Mouse (Mus musculus) adrenal gland, postnatal 10 days (tissue): ENCODE results near the gene Nod2. TPM values are rescaled to one million over a fixed set of nuclear protein-coding genes. Genes with fewer than 3 reads are reported as not detected.
"Not testable (repeated sequence)": the region's sequence is repeated elsewhere in the genome, so short reads cannot be mapped to it uniquely, and the experiment has no call there.

Experiments
- DNase-seq: peaks from one replicate; pipeline ENCODE4 v3.0.0; 2021; ENCODE audit warnings: mixed read lengths
- total RNA-seq, 2 experiments: library from RNA; stranded (reverse); gene quantifications; 2 replicates each; pipeline ENCODE4 v1.2.3; 2021

Nod2 gene
- total RNA-seq, 2 experiments from 2014 or later = 0.94 to 1.1 TPM

DNA sequence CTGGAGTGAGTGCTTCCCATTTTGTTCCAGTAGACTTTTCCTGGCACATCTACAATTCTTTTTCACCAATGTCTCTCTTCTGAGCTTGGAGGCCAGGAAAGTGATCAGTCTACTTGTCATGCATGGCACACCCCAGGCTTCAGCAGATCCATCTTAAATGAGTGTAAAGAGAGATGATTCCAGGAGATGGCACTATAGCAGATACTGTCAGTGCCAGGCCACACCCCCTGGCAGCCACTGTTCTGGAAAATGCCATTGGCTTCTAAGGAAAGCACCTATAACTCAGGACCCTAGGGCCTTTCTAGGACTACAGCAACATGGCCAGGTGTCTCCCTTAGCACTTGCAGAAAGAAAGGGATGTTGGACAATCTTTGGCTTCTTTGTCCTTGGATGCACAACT lies 16.0 kb upstream of the Nod2 start:
- DNase-seq = peak; percentile 49

DNA sequence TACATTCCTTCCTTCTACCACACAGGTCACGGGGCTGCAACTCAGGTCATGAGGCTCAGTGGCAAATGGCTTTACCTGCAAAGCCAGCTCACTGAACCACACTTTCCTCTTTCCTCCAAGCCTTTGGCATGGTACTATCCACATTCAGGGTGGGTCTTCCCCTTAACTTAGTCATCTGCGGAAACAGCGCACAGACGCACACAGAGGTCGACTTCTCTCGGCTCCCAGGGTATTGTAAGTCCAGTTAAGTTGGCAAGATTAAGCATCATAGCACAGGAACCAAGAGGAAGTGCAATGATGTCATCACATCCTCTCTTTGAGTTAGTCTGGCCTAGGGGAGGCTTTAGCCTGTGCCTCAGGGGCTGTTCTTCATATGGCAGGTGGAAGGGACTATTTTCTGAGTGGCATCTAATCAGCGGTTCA lies 13.8 kb upstream of the Nod2 start:
- DNase-seq = no peak

DNA sequence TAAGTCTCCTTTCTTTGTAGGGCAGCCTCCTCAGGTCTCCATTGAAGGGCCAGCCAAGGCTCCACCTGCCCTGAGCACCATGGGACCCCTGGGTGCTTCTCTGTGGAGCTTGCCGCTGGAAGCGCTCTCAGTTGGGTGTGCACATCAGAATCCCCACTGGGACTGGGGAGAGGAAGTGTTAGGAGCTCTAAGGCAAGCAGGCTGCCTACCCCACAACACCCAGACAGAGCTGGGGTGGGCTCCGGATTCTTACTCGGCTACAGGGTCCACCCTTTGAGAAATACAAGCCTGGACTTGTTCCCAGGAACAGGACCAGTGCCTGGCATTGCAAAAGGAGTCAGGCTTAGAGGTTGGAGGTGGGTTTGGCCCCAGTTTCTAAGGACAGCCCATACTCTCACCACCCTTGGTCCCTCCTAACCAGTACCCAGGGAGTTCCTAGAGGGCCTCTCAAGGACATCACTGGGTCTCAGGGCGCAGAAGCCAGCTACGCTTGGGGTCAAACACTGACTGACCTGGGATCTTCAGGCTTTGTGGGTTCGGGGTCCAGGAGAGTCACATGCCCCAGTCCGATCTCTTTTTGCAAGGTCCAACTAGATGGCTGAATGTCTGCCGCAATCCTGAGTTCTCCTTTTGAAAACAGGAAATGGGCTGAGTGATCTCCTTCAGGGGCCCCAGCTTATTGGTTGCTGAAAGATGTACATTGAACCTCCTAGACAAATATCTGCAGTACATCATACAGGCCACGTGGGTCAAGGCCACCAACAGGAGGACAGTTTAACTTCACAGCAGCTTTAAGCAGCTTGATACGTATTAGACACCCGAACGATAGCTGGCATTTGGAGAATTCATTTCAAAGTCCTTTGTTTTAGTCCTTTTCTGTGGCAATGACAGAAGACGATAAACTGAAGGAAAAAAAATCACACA lies 11.4 kb upstream of the Nod2 start, which contains the start of gene Snx20:
Gene Snx20 (minus strand): TSS at position 655 of the 924 bp plus-strand sequence.
- no peak for DNase-seq

DNA sequence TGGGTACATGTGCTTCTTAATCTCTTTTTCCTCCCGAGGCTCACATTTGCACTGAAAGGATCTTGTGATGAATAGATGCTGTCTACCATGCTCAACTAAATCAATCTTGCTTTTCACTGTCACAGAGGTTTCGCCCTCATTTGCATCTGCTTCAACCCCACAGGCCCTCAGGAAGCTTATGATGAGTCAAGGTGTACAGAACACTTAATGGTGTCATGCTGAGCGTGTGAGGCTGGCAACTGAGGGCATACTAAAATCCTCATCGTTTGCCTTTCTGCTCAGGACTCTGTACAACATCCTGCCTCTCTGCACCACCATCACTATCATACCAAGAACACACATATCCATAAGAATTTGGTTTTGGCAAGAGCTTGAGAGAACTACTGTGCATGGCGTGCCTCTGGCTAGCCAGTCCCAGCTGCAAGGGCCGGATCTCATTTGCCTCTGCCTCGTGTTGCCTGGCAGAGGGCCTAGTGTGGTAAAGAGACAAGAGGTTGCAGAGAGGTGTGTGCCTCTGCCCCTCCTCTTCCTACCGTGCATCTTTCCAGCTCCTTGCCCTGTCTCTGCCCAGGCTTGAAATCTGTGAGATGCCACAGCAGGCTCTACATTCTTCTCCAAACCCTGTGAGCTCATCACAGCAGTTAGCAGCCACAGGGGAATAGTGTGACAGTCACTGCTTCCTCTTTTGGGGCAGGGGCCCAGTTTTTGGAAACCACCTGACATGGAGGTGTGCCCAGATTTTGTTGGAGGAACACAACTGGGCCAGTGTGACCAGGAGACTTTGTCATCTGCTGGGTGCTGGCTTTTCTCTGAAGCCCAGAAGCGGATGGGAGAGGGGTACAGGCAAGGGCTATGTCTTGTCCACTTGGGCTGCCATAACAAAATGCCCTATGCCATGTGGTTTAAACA lies 9.8 kb upstream of the Nod2 start:
- no peak for DNase-seq

DNA sequence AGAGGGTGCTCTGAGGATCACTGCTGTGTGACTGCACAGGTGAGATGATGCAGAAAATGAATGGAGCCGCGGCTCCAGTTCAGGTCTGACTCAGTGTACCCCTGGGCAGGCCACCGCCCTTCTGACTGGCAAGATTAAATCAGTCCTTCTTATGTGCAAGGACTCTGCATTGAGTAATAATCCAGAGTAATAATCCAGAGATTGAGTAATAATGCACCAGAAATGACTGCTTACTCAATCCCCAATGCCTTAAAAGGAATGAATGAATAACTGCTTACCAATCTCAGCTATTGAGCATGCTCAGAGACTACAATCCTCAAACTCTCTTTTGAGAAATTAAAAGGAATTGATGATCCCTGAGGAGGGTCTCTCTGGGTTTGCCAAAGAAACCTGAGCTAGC lies 8.2 kb upstream of the Nod2 start:
- DNase-seq = no peak

DNA sequence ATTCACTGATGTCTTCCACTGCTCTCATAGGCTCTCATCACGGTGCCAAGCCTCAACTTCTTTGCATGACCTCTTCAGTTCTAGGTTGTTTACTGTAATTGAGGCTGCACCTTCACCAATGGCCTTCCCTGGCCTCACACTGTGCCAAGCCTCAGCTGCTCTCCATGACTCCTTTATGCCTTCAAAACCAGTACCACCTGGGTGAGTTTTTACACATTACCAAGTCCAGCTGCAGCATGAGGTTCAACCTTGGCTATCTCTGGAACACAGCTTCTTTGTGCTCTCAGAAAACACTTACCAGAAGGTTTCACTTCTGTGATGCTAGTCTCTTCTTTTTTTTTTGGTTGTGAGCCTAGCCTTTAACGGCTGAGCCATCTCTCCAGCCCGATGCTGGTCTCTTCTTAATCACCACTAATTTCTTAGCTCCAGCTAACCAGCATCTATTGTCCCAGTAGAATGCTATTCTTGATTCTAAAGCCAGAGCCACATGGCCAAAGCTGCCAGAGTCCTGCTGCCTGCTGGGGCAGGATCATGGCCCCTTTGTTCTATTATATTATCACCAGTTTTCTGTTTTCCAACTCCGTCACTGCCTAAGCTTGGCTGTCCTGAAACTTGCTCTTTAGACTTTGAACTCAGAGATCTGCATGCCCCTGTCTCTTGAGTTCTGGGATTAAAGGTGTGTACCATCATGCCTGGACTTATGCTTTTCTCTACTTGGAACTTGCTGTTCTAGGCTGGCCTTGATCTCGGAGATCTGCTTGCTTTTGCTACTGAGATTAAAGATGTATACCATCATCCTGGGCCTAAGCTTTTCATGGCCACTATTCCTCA lies 4.2 kb upstream of the Nod2 start:
- DNase-seq = no peak

DNA sequence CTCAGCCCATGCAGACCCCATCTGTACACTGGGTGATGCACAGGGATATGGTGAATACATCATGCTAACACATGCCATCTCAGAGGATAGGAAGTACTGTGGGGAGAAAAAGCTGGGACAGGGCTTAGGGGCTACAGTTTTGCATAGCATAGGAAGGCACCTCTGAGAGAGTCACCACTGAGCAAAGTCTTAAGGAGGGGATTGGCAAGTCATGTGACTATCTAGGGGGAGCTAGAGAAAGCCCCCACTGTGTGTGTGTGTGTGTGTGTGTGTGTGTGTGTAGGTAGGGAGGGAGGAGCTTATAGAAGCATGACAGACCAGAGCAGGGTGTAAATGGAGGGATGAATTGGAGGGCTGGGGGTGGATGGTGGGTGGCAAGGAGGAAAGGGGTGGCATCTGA lies 1.2 kb downstream of the Nod2 start:
- no peak for DNase-seq

DNA sequence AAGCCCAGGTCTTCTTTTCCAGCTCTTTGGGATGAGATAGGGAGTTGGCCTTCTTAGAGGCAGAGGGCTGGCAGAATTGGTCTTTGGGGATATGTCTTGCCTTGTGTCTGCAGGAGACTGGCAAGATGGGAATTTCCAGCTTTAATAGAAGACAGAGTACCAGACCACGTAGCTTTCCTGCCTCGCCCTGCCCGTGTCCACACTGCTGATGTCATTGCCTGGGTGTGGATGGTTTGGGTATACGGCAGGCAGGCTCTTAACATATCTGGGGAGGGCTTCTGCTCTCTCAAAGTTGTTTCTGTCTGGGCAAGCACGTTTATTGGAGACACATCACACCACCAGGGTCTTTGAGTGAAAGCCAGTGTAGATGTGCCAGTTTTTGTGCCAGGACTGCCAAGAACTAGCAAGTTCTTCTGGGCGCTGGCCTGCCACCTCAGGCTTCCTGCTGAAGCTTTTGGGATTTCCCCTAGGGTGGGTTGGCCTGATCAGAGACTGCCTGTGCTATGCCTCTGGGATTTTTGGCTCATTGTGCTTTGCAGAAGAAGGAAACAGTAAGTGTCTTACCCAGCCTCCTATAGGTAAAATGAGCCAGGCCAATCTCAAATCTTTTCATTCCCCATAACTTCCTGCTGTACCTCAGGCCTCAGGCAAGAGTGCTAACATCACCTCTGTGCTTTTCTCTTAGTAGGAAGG lies 3.0 kb downstream of the Nod2 start:
- no peak for DNase-seq

DNA sequence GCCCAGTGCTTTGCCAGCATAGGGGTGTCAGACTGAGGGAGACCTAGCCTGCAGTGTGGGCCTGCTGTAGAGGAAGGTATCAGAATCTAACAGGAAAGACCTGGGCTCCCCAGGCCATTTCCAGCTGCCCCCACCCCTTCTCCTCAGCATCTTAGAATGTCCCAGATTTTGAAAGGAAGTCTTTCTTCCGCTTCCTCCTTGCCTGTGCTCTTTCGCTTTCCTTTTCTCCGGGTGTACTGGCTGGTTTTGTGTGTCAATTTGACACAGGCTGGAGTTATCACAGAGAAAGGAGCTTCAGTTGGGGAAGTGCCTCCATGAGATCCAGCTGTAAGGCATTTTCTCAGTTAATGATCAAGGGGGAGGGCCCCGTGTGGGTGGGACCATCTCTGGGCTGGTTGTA lies 4.0 kb downstream of the Nod2 start:
- DNase-seq = not testable (repeated sequence)

DNA sequence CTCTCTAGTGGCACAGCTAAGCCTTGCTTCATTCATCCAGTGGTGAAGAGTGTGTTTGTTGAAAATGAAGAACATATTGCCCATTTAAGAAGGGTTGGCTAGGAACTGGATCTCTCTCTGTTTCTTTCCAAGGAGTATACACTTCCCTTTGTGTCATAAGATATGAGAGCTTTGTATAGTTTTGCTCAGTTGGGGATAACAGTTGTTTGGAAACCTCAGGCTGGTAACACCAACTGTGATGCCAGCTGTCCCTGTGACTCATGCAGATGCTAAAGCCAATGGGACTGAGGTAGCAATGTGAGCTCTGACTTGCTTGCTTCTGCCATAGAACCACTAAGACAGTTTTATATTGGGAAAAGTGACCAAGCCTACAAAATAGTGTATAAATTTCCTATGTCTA lies 8.2 kb downstream of the Nod2 start:
- no peak for DNase-seq

DNA sequence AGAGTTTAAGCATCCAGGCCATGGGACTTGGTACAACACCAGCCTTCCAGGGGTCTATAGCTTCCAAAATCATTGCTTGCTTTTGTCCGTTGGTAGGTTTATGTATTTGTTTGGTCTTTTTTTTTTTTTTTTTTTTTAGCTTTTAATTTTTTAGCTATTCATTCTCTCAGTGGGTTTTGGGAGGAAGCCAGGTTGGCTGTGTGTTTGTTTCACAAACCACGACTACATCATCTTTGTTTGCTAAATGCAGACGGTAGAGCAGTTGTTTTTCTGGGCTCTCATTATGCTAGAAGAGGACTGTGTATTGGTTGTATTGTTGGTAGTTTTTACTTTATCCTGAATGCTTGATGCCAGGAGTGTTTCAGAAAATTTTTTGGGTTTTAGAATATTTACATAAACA lies 12.8 kb downstream of the Nod2 start:
- no peak for DNase-seq

DNA sequence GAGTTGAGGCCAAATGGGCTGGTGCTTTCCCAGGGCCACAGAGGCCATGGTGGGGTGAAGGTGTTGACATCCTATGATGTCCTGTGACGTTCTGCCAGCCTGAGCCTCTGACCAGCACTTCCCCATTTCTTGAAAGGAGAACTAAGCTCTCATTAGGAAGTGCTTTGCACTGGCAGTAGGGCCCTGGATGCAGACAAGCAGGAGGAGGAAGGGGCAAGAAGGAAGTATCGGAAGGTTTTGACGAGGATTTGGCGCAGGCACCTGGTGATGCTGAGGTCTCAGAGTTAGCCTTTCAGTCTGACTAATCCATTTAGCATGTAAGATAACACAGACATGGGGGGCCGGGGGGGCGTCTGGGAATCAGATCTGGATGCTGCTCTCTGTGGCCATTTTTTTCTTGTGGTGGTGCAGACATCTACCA lies 15.3 kb downstream of the Nod2 start:
- DNase-seq = peak; percentile 7

DNA sequence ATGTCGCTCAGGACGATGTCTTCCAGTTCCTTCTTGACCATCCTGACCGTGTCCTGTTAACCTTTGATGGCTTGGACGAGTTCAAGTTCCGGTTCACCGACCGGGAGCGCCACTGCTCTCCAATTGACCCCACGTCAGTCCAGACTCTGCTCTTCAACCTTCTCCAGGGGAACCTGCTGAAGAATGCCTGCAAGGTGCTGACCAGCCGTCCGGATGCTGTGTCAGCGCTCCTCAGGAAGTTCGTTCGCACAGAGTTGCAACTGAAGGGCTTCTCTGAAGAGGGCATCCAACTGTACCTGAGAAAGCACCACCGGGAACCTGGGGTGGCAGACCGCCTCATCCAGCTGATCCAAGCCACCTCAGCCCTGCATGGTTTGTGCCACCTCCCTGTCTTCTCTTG lies 17.0 kb downstream of the Nod2 start:
- no peak for DNase-seq

DNA sequence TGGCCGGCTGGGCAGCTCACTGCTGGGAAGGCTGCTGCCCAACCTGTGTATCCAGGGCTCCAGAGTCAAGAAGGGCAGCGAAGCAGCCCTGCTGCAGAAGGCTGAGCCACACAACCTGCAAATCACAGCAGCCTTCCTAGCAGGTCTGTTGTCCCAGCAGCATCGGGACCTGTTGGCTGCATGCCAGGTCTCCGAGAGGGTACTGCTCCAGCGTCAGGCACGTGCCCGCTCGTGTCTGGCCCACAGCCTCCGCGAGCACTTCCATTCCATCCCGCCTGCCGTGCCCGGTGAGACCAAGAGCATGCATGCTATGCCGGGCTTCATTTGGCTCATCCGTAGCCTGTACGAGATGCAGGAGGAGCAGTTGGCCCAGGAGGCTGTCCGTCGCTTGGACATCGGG lies 17.8 kb downstream of the Nod2 start:
- DNase-seq = peak; percentile 18

DNA sequence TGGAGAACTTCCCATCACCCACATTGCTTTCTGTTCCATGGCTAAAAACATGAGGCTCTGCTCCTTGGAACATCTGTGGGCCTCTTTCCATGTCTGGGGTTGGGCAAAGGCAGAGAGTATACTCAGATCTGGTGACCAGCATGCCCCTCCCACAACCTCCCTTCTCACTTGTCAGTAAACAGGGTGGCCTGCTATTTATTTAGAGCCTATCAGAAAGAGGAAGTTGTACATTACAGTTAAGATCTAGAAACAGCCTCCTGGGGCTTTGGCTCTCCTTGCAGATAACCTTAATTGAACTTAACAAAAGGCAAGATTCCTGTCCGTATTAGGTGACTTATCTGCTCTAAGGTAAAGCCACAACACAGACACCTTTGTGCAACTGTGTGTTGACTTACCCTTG lies 19.3 kb downstream of the Nod2 start:
- no peak for DNase-seq

DNA sequence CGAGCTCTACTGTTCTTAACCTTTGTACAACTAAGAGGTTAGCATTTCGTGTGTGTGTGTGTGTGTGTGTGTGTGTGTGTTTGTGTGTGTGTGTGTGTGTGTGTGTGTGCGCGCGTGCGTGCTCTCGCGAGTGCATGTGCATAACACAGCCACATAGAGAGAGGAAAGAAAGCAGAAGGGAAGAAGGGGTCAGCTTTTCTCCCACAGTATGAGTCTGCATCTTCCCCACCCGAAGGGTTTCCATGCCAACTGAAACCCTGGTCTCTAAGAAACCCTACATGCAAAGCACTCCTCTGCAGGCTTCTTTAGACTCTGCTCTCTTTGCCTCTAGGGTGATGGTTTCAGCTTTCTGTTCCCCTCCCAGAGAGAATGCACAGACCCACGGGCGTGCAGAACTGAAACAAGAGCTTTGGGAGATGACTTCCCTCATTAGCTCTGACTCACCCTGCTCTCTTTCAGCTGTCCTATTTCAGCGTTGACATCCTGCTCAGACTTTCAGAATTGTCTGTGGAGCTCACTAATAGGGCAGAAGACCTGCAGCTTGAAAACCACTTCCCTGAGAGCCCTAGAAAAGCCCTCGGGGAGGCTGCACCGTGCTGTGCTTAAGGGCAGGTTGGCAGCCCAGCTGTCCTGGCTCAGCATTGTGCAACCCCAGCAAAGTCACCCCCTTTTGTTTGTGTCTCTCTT lies 21.4 kb downstream of the Nod2 start:
- peak; percentile 12 for DNase-seq

DNA sequence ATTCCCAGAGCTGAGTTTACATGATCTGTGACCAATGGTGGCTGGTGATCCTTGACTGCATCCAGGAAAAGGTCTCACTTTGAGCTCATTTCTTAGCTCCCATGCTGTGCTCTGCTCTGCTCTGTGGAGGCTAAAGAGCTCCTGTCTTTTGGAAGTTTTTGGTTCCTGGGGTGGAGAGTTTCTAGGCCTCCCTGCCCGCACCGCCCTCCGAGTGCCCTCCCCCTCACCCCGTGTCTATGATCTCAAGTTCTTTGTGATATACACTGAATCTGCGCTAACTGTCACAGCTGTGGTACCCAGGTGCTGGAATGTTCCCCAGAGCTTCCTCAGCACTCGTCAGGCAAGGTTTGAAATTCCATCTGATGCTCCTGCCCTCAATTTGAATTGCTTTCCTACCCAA lies 23.7 kb downstream of the Nod2 start:
- no peak for DNase-seq

DNA sequence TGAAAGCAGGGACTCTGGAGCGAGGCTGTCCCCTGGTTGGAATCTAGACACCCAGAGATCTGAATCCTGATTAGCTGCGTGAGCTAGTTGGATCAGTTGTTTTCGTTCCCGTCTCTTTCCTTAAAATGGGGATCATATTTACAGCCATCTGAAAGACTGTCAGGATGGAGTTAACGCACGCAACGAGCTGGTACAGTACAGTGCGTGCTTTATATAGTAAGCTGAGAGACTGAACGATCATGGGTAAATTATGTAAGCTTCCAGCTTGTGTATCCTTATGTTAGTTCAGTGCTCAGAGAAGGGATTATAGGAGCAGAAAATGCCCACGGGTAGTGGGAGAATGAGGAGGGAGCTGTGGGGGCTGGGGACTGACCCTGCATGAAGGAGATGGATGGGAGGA lies 24.5 kb downstream of the Nod2 start:
- no peak for DNase-seq

DNA sequence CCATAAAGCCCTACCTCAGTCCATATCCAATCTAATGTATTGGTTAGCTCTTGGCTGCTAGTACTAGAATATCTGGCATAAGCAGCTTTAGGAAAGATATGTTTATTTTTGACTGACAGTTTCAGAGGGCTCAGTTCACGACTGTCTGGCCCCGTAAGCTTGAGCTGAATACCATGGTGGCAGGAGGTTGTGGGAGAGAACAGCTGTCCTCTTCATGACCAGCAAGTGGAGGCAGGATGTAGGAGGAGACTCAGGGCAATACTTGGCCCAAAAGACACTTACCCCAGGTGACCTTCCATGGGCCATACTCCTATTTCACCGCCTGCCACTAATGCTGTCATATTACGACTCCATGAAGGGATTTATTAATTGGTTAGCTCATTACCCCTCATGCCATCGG lies 26.7 kb downstream of the Nod2 start:
- no peak for DNase-seq

DNA sequence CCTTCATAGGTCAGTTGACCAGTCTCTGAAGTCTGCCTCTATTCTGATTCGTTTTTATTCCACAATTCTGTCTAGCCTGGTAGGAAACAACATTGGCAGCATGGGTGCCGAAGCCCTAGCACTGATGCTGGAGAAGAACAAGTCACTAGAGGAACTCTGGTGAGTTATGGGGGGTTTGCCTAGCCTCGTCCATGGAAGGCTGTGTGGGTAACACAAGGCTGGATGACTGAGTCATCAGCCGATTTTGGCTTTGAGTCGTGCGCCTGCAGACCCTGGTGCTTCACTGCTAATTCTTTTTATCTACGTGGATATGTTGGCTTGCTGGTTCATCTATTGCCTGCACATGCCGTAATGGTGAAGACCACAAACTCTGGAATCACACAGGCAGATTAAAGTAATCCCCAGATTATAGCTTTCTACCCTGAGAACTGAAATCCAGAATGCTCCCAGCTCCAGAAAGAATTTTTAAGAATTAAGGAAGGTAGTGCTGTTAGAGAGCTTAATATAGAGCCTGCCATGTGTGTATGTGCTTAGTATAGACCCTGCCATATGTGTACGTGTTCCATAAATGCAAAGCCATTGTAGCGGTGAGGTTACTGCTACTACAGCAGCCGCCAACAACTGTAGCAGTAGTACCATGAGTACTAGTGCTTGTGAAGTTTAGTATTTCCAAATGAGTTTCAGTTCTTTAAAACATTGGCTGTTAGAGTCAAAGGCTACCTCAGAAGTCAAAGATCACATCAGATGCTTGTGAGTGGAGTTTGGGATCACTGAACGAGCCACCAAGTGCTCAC lies 28.5 kb downstream of the Nod2 start:
- DNase-seq = no peak
